Mouse (Mus musculus) embryonic stem cell, embryonic (primary cell): ENCODE measurements around the gene March4.

ENCODE experiments used
- CTCF ChIA-PET, 4 experiments: fragments of 300-600 bp in 2 of 4; fragments of 350-600 bp in 2 of 4; sonication (Branson Sonifier 250); formaldehyde crosslinking; loops; one replicate each; lab custom pipeline; 2022; ENCODE audit warnings: inconsistent platforms in 2 of 4; lab: Charles Lee
- POLR2A ChIA-PET, 4 experiments: fragments of 300-600 bp in 2 of 4; fragments of 350-600 bp in 2 of 4; sonication (Branson Sonifier 250); formaldehyde crosslinking; loops; one replicate each; lab custom pipeline; 2022; ENCODE audit warnings: antibody characterized with exemption in 4 of 4, inconsistent platforms in 1 of 4; lab: Charles Lee

Gene March4

DNA sequence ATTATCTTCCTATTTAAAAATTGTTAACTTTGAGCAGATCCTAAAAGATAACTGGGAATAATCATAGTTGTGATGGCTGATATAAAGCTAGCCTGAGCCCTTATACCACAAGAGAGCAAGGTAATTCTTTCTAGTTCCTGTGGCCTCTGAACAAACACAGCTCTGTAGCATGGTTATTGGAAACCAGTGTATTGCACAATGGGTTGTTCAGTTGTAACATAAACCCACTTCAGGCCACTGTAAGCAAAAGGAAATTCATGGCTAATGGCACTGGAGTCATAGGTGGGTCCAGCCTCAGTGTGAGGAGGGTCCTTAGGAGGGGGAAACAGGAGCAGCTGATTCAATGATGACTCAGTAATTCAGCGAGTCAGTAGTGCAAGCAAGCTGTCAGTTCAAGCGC, 116.5 kb downstream of the March4 start:
- ChIA-PET POLR2A (interaction anchor here in 3 of 4 experiments (0.6 kb wide), 3 partner anchors 108 to 626 kb away, joined by 3 to 9 read pairs (median 4); no protein-coding TSS in a partner anchor), CTCF (interaction anchor here in 1 of 4 experiments (0.6 kb wide), 1 partner anchor 251 kb away, joined by 3 read pairs; no protein-coding TSS in a partner anchor)

DNA sequence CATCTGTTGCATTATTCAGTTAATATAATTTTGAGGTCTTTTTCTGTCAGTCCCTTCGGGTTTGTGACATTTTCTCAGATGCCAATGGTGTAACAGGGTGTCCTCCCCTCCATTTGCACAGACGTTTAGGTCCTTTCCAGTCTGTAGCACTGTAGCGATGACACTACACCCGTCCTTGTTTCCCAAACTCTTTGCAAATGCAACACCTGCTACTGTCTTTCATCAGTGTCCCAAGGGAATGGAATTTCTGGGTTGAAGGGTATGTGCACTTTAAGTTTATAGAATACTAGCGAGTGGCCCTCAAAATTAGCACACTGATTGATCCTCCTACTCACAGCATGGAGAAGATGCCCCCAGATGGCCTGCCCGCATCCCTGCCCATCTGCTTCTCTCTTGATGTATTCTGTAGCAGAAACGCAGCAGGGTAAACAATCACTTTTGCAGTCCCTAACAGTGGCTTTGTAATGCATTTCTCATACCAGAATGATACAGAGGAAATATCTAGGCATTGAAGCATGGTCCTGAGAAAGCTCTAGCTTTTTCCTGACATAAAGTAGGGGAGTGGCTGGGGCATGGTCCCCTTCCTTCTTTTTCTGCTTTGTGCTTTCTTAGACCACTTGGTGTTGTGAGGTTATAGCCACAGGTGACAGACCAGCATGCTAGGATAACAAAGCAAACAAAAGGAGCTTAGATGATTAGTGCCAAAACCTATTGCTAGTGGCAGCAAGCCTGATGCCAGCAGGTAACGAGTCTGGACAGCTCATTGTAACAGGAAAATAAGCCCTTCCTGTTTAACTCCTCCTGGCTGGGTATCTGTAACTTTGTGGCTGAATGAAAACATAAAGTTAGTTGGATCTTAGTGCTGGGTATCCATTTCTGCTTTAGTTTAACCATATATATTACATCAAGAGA, 117.7 kb downstream of the March4 start:
- ChIA-PET CTCF (interaction anchor here in 1 of 4 experiments (0.6 kb wide), 1 partner anchor 617 kb away, joined by 3 read pairs; no protein-coding TSS in a partner anchor), POLR2A (no interaction called here)

DNA sequence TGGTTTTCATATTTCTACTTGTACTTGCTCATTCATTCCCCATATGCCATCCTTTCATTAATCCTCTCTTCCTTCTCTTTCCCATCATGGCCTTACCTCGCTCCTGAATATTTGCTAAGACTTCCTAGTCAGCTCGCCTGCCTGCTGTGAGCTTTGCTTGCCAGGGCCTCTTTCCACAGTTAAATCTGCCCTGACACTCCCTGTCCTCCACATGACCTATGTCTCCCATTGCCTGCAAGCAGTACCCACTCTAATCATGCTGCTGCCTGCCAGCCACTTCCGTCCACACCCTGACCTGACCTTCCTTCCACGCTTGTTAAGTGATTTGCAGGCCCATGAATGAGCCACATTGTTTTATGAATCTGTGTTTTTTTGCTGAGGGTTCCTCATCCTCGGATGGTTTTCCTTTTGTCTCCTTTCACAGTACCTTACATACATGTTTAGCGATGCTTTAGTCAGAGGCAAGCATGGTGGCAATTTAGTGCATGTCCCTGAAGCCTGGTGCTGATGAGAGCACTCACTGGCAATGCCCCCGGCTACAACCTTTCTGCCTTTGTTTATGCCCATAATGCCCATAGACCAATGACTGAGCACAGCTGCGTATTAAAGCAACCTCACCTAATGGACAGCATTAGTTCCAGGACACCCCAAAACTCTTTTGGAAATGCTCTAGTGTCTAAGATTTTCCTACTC, 122.0 kb downstream of the March4 start:
- ChIA-PET POLR2A (interaction anchor here in 1 of 4 experiments (0.6 to 0.8 kb wide), 2 partner anchors 14 to 871 kb away, joined by 4 to 6 read pairs; no protein-coding TSS in a partner anchor), CTCF (no interaction called here)

DNA sequence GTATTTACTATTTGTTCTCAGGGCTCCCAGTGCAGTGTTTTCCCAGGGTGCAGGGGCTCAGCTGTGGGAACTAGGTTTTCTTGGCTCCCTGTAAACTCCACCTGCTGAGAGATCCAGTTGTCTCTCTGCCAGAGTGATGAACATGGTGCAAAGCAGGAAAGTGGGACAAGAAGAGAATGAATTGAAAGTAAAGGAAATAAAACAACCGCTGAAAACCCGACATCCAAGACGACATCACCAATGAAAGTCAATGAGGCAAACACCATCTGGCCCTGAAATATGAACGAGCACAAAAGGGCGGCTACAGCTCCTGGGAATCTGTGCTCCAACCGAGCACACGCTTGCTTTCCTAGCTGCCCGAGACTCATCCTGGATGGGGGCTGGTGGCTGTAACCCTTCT, 122.6 kb downstream of the March4 start:
- CTCF ChIA-PET: no interaction called here
- POLR2A ChIA-PET: interaction anchor here in 1 of 4 experiments (0.6 to 0.8 kb wide), 2 partner anchors 14 to 872 kb away, joined by 4 to 6 read pairs; no protein-coding TSS in a partner anchor

DNA sequence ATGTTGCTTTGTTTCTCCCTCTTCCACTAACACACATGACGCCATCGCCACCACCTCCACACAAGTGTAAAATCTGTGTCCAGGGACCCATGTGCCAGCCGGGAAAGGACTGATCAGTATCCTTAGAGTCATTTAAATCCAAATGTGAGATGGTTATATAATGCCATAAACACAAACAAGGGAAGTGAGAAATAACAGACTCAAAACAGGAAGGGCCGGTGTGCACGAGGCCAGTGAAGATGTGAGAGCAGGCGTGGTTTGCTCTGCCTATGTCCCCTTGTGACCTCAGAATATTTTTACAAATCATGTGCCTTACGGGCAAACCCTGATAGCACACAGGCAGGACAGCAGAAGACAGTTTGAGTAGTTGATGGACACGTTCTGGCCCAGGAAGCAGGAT, 123.5 kb downstream of the March4 start:
- POLR2A ChIA-PET: no interaction called here
- CTCF ChIA-PET: no interaction called here

DNA sequence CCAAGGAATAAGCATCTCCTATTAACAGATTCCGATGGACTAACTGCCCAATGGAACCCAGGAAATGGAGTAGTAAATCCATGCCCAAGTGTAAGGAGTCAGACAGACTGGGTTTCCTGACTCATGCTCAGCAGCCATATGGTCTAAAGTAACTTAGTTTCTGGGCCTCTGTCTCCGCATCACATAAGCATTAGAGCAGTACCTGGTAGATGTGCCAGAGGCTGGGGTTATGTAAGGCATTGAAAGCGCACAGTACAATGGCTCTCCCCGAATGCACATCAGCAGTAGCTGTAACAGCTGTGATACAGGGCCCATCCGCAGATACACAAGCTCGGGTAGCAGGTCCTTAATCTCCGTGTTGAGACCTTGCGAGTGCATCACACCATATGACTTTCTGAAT, 125.6 kb downstream of the March4 start:
- ChIA-PET CTCF (no interaction called here), POLR2A (no interaction called here)

DNA sequence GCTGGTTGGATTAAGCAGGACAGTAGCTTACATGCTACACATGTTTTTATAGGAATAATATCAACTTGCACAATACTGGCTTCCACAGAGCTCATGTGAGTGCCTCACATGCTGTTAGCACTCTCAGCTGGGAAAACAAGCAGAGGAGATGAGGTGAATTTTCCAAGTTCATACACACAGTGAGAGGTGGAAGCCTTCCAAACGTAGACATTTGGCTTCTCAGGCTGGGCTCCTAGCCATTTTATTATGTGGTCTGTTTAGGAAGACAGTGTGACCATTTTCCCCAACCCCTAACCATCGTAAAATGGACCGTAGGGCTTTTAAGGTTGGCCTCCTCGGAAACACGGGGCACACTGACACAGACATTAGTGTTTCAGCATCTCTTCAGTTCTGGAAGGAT, 126.8 kb downstream of the March4 start:
- ChIA-PET CTCF (no interaction called here), POLR2A (interaction anchor here in 1 of 4 experiments (0.5 kb wide), 1 partner anchor 214 kb away, joined by 4 read pairs; no protein-coding TSS in a partner anchor)

DNA sequence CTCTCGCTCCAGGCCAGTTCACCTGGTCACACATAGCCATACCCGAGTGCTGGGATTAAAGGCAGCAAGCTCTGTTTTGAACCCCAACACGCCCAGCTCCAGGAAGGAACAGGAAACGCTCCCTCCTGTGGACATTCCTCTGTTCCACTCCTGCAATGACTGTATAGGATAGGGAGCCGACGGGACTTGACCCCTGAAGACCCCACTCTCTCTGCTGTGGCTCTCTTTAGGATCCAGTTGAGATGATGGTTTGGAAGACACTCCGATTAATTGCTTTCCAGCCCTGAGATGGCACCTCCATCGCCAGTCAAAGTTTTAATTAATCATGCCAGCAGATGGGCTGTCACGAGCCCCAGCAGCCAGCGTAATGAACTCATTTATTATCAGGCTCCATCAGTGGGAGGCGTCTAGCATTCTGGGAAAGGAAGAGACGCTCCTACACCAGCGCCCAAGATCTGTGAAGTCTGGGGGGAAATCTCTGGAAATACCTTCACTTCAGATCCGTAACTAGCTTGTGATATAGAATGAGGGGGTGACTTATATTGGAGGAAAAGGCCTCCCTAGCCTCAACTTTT, 130.1 kb downstream of the March4 start:
- POLR2A ChIA-PET: no interaction called here
- CTCF ChIA-PET: no interaction called here

DNA sequence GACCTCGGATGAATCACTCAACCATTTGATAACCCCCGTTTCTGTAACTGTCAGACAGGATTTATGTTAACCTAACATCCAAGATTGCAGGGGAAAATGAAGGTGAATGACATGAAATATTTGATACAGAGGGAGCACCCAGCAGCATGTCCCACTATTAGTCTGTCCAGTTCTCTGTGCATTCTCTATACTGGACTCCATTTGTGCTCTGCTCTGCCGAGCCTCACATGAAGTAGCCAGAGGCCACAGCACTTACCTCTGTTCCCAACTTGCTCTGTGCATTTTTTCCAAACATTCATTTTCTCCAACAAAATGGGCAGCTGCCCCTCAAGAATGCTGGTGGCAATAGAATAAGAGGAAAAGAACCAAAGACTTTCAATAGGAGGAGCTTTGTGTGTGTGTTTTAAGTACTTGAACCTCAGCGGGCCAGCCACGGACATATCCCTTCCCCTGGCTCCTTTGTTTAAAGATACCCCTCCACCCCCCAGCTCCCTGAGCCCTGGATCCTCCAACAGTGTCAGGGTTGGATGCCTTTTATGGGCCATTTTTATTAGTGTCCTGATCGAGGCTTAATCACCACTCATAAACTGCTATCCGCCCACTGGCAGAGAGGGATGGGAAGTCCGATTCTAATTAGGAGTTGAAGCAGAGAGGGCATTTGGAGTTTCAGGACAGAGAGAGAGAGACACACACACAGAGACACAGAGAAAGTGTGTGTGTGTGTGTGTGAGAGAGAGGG, 135.2 kb downstream of the March4 start:
- CTCF ChIA-PET: no interaction called here
- POLR2A ChIA-PET: no interaction called here

DNA sequence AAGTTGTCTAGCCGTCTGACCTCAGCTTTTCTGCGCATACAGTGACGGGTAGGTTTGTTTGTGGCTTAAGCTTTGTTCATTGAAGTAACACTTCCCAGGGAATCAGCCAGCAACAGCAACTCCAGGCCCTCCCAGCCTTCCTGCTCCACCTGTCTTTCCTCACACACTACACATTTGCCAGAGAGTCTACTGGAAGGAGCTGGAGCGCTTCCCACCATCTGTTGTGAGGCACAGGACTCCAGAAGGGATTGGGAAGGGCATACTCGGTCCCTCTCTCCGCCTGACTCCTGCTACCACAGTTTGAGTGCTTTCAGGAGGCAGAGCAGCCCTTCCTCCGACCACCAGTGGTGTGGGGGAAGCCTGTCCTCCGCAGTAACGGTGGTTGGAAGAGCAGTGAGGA, 136.1 kb downstream of the March4 start:
- ChIA-PET POLR2A (interaction anchor here in 1 of 4 experiments (0.7 kb wide), 1 partner anchor 87 kb away, joined by 3 read pairs; no protein-coding TSS in a partner anchor), CTCF (no interaction called here)

DNA sequence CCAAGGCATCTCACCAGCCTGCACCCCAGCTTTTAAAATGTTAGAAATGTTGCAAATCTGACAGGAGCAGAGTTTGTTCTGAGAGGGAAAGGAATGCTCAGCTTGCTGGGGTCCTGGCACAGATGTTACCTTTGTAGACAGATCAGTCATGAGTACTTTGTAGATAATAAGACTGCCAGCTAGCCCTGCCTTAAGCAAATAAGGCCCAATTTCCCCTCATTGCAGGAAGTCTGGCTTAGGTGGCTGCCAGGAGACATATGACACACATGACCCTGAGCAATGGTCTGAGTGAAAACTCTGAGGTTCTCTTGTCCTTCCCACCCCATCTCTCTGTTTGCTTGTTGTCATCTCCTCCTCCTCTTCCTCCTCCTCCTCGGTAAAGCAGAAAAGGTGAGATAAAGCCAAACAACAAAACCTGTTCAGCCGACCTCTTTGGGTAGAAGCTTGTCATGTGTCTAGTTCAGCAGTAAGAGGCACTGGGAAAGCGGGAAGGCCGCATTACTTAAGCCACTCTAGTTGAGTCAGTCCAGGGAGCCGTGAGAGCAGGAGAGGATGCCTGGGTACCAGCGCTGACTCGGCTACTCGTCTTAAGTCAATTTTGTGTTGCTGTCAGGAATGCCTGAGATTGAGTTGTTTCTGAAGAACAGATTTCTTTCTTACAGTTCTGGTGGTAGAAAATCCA, 136.9 kb downstream of the March4 start:
- ChIA-PET CTCF (no interaction called here), POLR2A (interaction anchor here in 1 of 4 experiments (0.5 kb wide), 1 partner anchor 23 kb away, joined by 3 read pairs; no protein-coding TSS in a partner anchor)

DNA sequence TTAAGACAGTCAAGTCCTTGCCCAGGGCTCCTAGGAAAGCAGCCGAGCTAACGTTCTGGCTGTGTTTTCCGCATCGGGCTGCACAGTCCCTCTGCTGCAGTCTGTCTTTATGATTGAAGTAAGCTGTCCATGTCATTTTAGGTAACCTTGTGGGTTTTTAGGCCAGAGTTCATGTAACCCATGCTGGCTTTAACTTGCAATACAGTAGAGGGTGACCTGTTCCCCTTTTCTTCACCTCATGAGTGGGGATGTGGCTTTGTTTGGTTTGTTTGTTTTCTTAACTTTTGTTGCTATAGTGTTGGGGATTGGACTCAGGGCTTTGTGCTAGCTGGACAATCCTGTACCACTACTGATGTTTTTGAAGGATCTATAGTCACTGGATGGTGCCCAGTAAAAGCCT, 146.3 kb downstream of the March4 start:
- CTCF ChIA-PET: interaction anchor here in 2 of 4 experiments (0.6 to 1.0 kb wide), 3 partner anchors 77 to 128 kb away, joined by 3 read pairs; no protein-coding TSS in a partner anchor
- POLR2A ChIA-PET: interaction anchor here in 1 of 4 experiments (1.2 to 1.6 kb wide), 2 partner anchors 38 to 43 kb away, joined by 3 read pairs; no protein-coding TSS in a partner anchor

DNA sequence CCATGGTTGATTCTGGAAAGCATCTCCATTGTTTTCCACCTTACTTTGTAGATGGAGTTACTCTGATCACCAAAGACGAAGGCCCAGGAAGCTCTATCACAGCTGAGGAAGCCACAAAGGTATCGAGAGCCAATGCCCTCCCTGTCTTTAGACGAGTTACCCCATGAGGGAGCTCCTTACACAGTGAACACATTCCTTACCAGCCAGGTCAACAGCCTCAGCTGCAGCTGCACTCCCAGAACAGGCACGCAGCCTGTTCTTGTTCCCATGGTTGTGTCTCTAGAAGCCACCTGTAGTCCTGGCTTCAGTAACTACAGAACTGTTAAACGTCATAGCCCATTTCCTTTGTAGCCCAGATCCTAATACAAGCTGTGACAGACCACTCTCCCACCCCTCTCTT, 153.1 kb downstream of the March4 start:
- CTCF ChIA-PET: interaction anchor here in 1 of 4 experiments (1.0 kb wide), 1 partner anchor 11 kb away, joined by 3 read pairs; no protein-coding TSS in a partner anchor
- POLR2A ChIA-PET: interaction anchor here (0.6 to 1.6 kb wide), 6 partner anchors 10 to 1742 kb away, joined by 3 to 5 read pairs (median 3); partner anchors contain the start of gene Xrcc5 (in 1 of the 4)

DNA sequence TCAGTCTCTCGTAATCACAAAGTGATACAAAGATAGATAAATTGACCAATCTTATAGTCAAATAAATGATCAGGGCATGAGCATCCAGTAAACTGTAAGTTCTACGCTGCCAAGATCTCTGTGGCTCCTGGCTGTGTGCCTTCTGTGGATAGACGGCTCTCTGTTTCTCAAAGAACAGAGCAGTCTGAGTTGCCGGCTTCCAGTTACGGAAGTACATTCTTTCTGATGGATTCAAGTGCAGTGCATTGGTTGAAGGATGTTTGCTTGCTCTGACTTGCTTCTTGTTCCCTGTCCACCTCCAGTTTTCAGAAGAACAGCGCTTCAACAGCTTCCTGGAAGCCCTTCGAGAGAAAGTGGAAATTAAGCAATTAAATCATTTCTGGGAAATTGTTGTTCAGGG, 153.7 kb downstream of the March4 start:
- ChIA-PET CTCF (interaction anchor here in 1 of 4 experiments (1.0 kb wide), 1 partner anchor 11 kb away, joined by 3 read pairs; no protein-coding TSS in a partner anchor), POLR2A (interaction anchor here in 3 of 4 experiments (0.6 to 1.1 kb wide), 4 partner anchors 10 to 1742 kb away, joined by 3 to 5 read pairs (median 3); no protein-coding TSS in a partner anchor)

DNA sequence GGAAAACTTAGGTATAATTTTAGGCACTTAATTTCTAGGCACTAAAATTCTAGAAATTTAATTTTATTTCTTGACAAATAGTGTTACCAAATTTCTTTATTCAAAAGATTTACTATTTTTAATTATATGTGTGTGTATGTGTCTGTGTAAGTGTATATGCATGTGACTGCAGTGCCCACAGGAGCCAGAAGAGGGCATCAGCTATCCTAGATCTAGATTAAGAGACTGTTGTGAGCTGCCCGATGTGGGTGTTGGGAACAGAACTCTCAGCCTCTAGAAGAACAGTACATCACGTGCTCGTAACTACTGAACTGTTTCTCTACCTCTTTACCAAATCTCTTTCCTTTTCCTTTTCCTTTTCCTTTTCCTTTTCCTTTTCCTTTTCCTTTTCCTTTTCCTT, 156.2 kb downstream of the March4 start:
- ChIA-PET CTCF (interaction anchor here in 1 of 4 experiments (0.6 kb wide), 1 partner anchor 433 kb away, joined by 4 read pairs; no protein-coding TSS in a partner anchor), POLR2A (interaction anchor here in 2 of 4 experiments (0.9 to 1.5 kb wide), 3 partner anchors 59 to 154 kb away, joined by 3 read pairs; no protein-coding TSS in a partner anchor)

DNA sequence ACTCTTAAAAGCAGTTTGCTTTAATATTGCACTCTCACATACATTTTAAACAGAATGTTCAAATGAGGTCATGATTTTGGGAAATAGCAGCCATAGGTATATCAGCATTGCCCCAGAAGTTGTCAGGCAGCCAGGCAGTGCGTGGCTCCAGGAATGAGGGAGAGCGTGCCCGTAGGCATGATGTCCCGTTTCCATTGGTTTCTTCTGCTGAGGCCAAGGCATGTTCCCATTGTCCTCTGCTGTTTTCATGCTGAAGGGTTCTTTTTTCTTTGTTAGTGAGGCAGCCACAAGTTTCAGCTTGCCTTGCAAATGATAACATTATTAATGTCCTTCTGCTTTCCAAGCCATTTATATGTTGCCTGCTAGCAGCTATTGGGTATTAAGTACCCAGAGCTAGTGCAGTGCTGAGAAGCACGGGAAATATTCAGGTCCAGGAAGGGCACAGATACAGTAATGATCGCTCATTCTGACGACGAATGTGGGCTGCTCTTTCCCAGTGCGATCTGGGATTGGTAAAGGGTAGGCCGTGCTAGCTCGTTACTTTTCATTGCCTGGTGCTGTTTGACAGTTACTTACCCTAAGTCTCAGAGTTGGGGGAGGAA, 156.9 kb downstream of the March4 start:
- POLR2A ChIA-PET: interaction anchor here in 3 of 4 experiments (0.5 to 1.5 kb wide), 4 partner anchors 59 to 498 kb away, joined by 3 read pairs; no protein-coding TSS in a partner anchor
- CTCF ChIA-PET: no interaction called here
